In genomic region chr7:19226817-19227797, GRCm38 (mm10) we compare ENCODE assay signal across 8 mouse cellular contexts. TPM values are rescaled to one million over a fixed set of nuclear protein-coding genes. Genes with fewer than 3 reads are reported as not detected.
DNase-seq lines count a peak whose midpoint lies in the region; ATAC-seq and TF ChIP-seq lines count a peak whose summit lies in the region.

No protein-coding gene starts in this region.

- no peaks in the 10 kb centered on the region for H3K27me3 ChIP-seq in intestine, embryonic 15.5 days (replicated peaks)
- no peaks in the 10 kb centered on the region for H3K27me3 ChIP-seq in limb, embryonic 14.5 days (ENCODE audit: control insufficient read depth, insufficient read depth, low read length)
- H3K27me3 ChIP-seq in midbrain, postnatal 0 days (ENCODE audit: insufficient read depth, low read length) = no peaks in the 10 kb centered on the region

- no peak for TF ChIP-seq POLR2A in limb, embryonic 14.5 days (IDR thresholded peaks at IDR 0.05; ENCODE audit: borderline replicate concordance, extremely low read depth, insufficient read depth, insufficient read length)

- H3K9me3 ChIP-seq in intestine, embryonic 15.5 days = no peaks in the 10 kb centered on the region
- H3K9me3 ChIP-seq in limb, embryonic 14.5 days (ENCODE audit: control insufficient read depth, low read length) = no peaks in the 10 kb centered on the region
- H3K9me3 ChIP-seq in midbrain, postnatal 0 days (ENCODE audit: low read length) = no peaks in the 10 kb centered on the region

- H3K4me2 ChIP-seq in intestine, embryonic 15.5 days (replicated peaks) = peak overlapping the region; percentile 69
- H3K4me2 ChIP-seq in limb, embryonic 14.5 days (replicated peaks; ENCODE audit: low read depth, low read length, severe bottlenecking) = peak overlapping the region; percentile 55
- peak overlapping the region; percentile 71 for H3K4me2 ChIP-seq in midbrain, postnatal 0 days (ENCODE audit: low read depth, low read length, poor library complexity, severe bottlenecking)

- TF ChIP-seq CTCF in midbrain, postnatal 0 days (IDR thresholded peaks at IDR 0.05) = no peak

- 12% methylated on average over 20 of the region's 20 CpGs for WGBS in intestine, embryonic 15.5 days
- 14% methylated on average over 20 of the region's 20 CpGs for WGBS in limb, embryonic 14.5 days
- WGBS in midbrain, postnatal 0 days = 20% methylated on average over 20 of the region's 20 CpGs

- peak overlapping the region; percentile 99 for H3K27ac ChIP-seq in intestine, embryonic 15.5 days
- peak overlapping the region; percentile 91 for H3K27ac ChIP-seq in limb, embryonic 14.5 days (replicated peaks; ENCODE audit: low read depth, low read length)
- H3K27ac ChIP-seq in midbrain, postnatal 0 days (ENCODE audit: low read depth, low read length) = peak overlapping the region; percentile 73

- H3K4me1 ChIP-seq in intestine, embryonic 15.5 days (replicated peaks) = peaks cover 25% of the 10 kb centered on the region
- peaks cover 12% of the 10 kb centered on the region for H3K4me1 ChIP-seq in limb, embryonic 14.5 days (ENCODE audit: control insufficient read depth, insufficient read depth, low read length)
- H3K4me1 ChIP-seq in midbrain, postnatal 0 days (ENCODE audit: insufficient read depth, low read length) = peaks cover 11% of the 10 kb centered on the region

- ATAC-seq in intestine, embryonic 15.5 days = peak; percentile 27
- 0 out of 2 replicates have a peak, but pooled peaks have one; percentile 3 for ATAC-seq in limb, embryonic 14.5 days (ENCODE audit: low FRiP score, low read depth)
- no peak; the same call in 1 of the 2 replicates for ATAC-seq in midbrain, postnatal 0 days (ENCODE audit: low FRiP score)

- peak; percentile 52 for DNase-seq in urinary bladder, adult 2 months (ENCODE audit: low spot score)
- DNase-seq in urinary bladder, postnatal 10 days (ENCODE audit: low spot score) = no peak
- DNase-seq in cerebellum, postnatal 10 days = peak; percentile 64 to 70
- DNase-seq in frontal cortex, postnatal 25 days (ENCODE audit: low spot score in 2 of 2) = peak; percentile 18 to 25
- peak; percentile 53 for DNase-seq in limb, embryonic 14.5 days (ENCODE audit: low spot score)
- peak; percentile 69 for DNase-seq in midbrain, postnatal 0 days (ENCODE audit: low spot score)
- peak; percentile 13 to 28 for DNase-seq in urinary bladder, postnatal 36 days (ENCODE audit: low spot score in 2 of 2)

- H3K4me3 ChIP-seq in intestine, embryonic 15.5 days (replicated peaks) = peak overlapping the region; percentile 68
- peak overlapping the region; percentile 64 for H3K4me3 ChIP-seq in limb, embryonic 14.5 days (replicated peaks; ENCODE audit: low read length)
- H3K4me3 ChIP-seq in midbrain, postnatal 0 days (ENCODE audit: low read depth, low read length) = peak overlapping the region; percentile 45

- H3K9ac ChIP-seq in intestine, embryonic 15.5 days = peak overlapping the region; percentile 46
- H3K9ac ChIP-seq in limb, embryonic 14.5 days (ENCODE audit: low read depth, low read length, severe bottlenecking) = peak overlapping the region; percentile 65
- H3K9ac ChIP-seq in midbrain, postnatal 0 days (replicated peaks; ENCODE audit: low read length, poor library complexity, severe bottlenecking) = peak overlapping the region; percentile 63

- H3K36me3 ChIP-seq in intestine, embryonic 15.5 days = 0 out of 2 replicates have a peak, but pooled peaks cover 4% of the 10 kb centered on the region
- peaks cover 11% of the 10 kb centered on the region; the same call in 1 of the 2 replicates for H3K36me3 ChIP-seq in limb, embryonic 14.5 days (ENCODE audit: control insufficient read depth, insufficient read depth, low read length)
- H3K36me3 ChIP-seq in midbrain, postnatal 0 days (ENCODE audit: insufficient read depth, low read length) = no peaks in the 10 kb centered on the region

RNA-seq across cellular contexts. Expression of gene Opa3, which starts 1.0 kb away (rescaled TPM):
- polyA plus RNA-seq in urinary bladder, adult 2 months (2012; rRNA removed) = 18.1 and 19.4 TPM in 2 replicates
- polyA plus RNA-seq in intestine, embryonic 15.5 days (2015; fragmentation: Nextera tagmentation; extraction: Ambion mirVana) = 36.8 and 39.4 TPM in 2 replicates
- polyA plus RNA-seq in limb, embryonic 14.5 days (2012; rRNA removed) = 19.6 and 23.6 TPM in 2 replicates
- 27.5 and 31.7 TPM in 2 replicates for polyA plus RNA-seq in limb, embryonic 14.5 days (2014; fragmentation: Nextera tagmentation; extraction: Ambion mirVana)
- total RNA-seq in midbrain, postnatal 0 days (2014; rRNA removed) = 34.8 and 40.1 TPM in 2 replicates
- 33.4 and 33.9 TPM in 2 replicates for polyA plus RNA-seq in midbrain, postnatal 0 days (2015; fragmentation: Nextera tagmentation; extraction: Ambion mirVana)

RNA-seq across cellular contexts. Expression of gene Gpr4, which starts 14.8 kb away (rescaled TPM):
- 13.5 and 14.3 TPM in 2 replicates for polyA plus RNA-seq in urinary bladder, adult 2 months (2012; rRNA removed)
- polyA plus RNA-seq in intestine, embryonic 15.5 days (2015; fragmentation: Nextera tagmentation; extraction: Ambion mirVana) = 1.4 and 1.5 TPM in 2 replicates
- 9.2 and 15.5 TPM in 2 replicates for polyA plus RNA-seq in limb, embryonic 14.5 days (2012; rRNA removed)
- polyA plus RNA-seq in limb, embryonic 14.5 days (2014; fragmentation: Nextera tagmentation; extraction: Ambion mirVana) = 4.0 and 4.4 TPM in 2 replicates
- total RNA-seq in midbrain, postnatal 0 days (2014; rRNA removed) = 3.1 and 4.7 TPM in 2 replicates
- 6.1 and 6.2 TPM in 2 replicates for polyA plus RNA-seq in midbrain, postnatal 0 days (2015; fragmentation: Nextera tagmentation; extraction: Ambion mirVana)

RNA-seq across cellular contexts. Expression of gene Vasp, which starts 44.5 kb away (rescaled TPM):
- 133 and 146 TPM in 2 replicates for polyA plus RNA-seq in urinary bladder, adult 2 months (2012; rRNA removed)
- 109 and 114 TPM in 2 replicates for polyA plus RNA-seq in intestine, embryonic 15.5 days (2015; fragmentation: Nextera tagmentation; extraction: Ambion mirVana)
- polyA plus RNA-seq in limb, embryonic 14.5 days (2012; rRNA removed) = 126 and 169 TPM in 2 replicates
- 66.7 and 67.0 TPM in 2 replicates for polyA plus RNA-seq in limb, embryonic 14.5 days (2014; fragmentation: Nextera tagmentation; extraction: Ambion mirVana)
- total RNA-seq in midbrain, postnatal 0 days (2014; rRNA removed) = 50.9 and 56.9 TPM in 2 replicates
- polyA plus RNA-seq in midbrain, postnatal 0 days (2015; fragmentation: Nextera tagmentation; extraction: Ambion mirVana) = 31.4 and 32.3 TPM in 2 replicates

RNA-seq across cellular contexts. Expression of gene Eml2, which starts 50.9 kb away (rescaled TPM):
- 58.3 and 61.8 TPM in 2 replicates for polyA plus RNA-seq in urinary bladder, adult 2 months (2012; rRNA removed)
- polyA plus RNA-seq in intestine, embryonic 15.5 days (2015; fragmentation: Nextera tagmentation; extraction: Ambion mirVana) = 6.5 and 7.3 TPM in 2 replicates
- 38.5 and 49.9 TPM in 2 replicates for polyA plus RNA-seq in limb, embryonic 14.5 days (2012; rRNA removed)
- polyA plus RNA-seq in limb, embryonic 14.5 days (2014; fragmentation: Nextera tagmentation; extraction: Ambion mirVana) = 1.5 and 3.6 TPM in 2 replicates
- 83.7 and 89.0 TPM in 2 replicates for total RNA-seq in midbrain, postnatal 0 days (2014; rRNA removed)
- polyA plus RNA-seq in midbrain, postnatal 0 days (2015; fragmentation: Nextera tagmentation; extraction: Ambion mirVana) = 13.1 and 13.4 TPM in 2 replicates

RNA-seq across cellular contexts. Expression of gene Ppm1n, which starts 52.8 kb away (rescaled TPM):
- 0.04 and 0.29 TPM in 2 replicates for polyA plus RNA-seq in urinary bladder, adult 2 months (2012; rRNA removed)
- polyA plus RNA-seq in intestine, embryonic 15.5 days (2015; fragmentation: Nextera tagmentation; extraction: Ambion mirVana) = 0.14 and 0.34 TPM in 2 replicates
- not detected in 2 replicates for polyA plus RNA-seq in limb, embryonic 14.5 days (2012; rRNA removed)
- not detected in 2 replicates for polyA plus RNA-seq in limb, embryonic 14.5 days (2014; fragmentation: Nextera tagmentation; extraction: Ambion mirVana)
- total RNA-seq in midbrain, postnatal 0 days (2014; rRNA removed) = 1.8 and 2.2 TPM in 2 replicates
- 1.2 and 1.4 TPM in 2 replicates for polyA plus RNA-seq in midbrain, postnatal 0 days (2015; fragmentation: Nextera tagmentation; extraction: Ambion mirVana)
